Mouse (Mus musculus) intestine, embryonic 14.5 days (tissue): ENCODE data around the gene Myo1g. TPM values are rescaled to one million over a fixed set of nuclear protein-coding genes. Genes with fewer than 3 reads are reported as not detected.

Experiments
- ATAC-seq: fragments of 200-750 bp; cut with Nextera tagmentation; replicated peaks from 2 replicates; pipeline ENCODE4 v1.8.0; 2017; ENCODE audit warnings: low read depth, moderate number of reproducible peaks, moderate TSS enrichment, moderate library complexity; ENCODE audit not compliant: low FRiP score, low TSS enrichment
- DNase-seq: peaks from one replicate; pipeline ENCODE4 v3.0.0-alpha.2; 2018; ENCODE audit warnings: low spot score
- H3K27ac ChIP-seq: fragments of 300-500 bp; sonication (generic); 2 replicates; pipeline ENCODE4 v1.5.1; 2014; ENCODE audit warnings: low read depth, mild to moderate bottlenecking, control low read depth
- H3K27me3 ChIP-seq: fragments of 300-500 bp; sonication (generic); replicated peaks from 2 replicates; pipeline ENCODE4 v1.6.1; 2014; ENCODE audit warnings: low read length, control low read depth; ENCODE audit not compliant: control insufficient read depth, insufficient read depth
- H3K36me3 ChIP-seq: fragments of 300-500 bp; sonication (generic); 2 replicates; pipeline ENCODE4 v1.6.1; 2014; ENCODE audit warnings: low read length, control low read depth; ENCODE audit not compliant: control insufficient read depth, insufficient read depth
- H3K4me1 ChIP-seq: fragments of 300-500 bp; sonication (generic); replicated peaks from 2 replicates; pipeline ENCODE4 v1.6.1; 2014; ENCODE audit warnings: low read length, control low read depth, mixed read lengths; ENCODE audit not compliant: control insufficient read depth, insufficient read depth
- H3K4me2 ChIP-seq: fragments of 300-500 bp; sonication (generic); 2 replicates; pipeline ENCODE4 v1.6.1; 2014; ENCODE audit warnings: low read length
- H3K4me3 ChIP-seq: fragments of 300-500 bp; sonication (generic); 2 replicates; pipeline ENCODE4 v1.5.1; 2014; ENCODE audit warnings: low read depth, low read length, control low read depth, mixed read lengths
- H3K9ac ChIP-seq: fragments of 300-500 bp; sonication (generic); 2 replicates; pipeline ENCODE4 v1.6.1; 2014; ENCODE audit warnings: mild to moderate bottlenecking, low read length
- H3K9me3 ChIP-seq: fragments of 300-500 bp; sonication (generic); 2 replicates; pipeline ENCODE4 v1.6.1; 2016; ENCODE audit warnings: low read length, control low read depth; ENCODE audit not compliant: control insufficient read depth
- WGBS: fragments of 180-500 bp; shearing (Covaris S2); extraction: QIAGEN DNeasy Blood & Tissue Kit; methylation state at CpG from one replicate; pipeline ENCODE4 v1.1.7; 2014; 5-methylcytosine and 5-hydroxymethylcytosine counted together
- polyA plus RNA-seq: library from polyadenylated mRNA; unstranded; fragments of >200 nt; fragmentation: Nextera tagmentation; extraction: Ambion mirVana; gene quantifications from 2 replicates; pipeline ENCODE4 v1.2.1, GENCODE M21; 2014

The Myo1g gene
- polyA plus RNA-seq, 1 experiment from 2014 or later: 1.3 TPM

- Histone ChIP-seq H3K9ac (no peak overlapping the region), H3K27ac (peak overlapping the region; percentile 57; the same call in 1 of the 2 replicates), H3K4me2 (peak overlapping the region; percentile 18; the same call in 1 of the 2 replicates), H3K4me3 (no peak overlapping the region), H3K9me3 (no peaks in the 10 kb centered on the region), H3K4me1 (peaks cover 5% of the 10 kb centered on the region; the same call in 1 of the 2 replicates), H3K27me3 (no peaks in the 10 kb centered on the region), H3K36me3 (0 out of 2 replicates have a peak, but pooled peaks cover 6% of the 10 kb centered on the region)
- ATAC-seq: no peak
- WGBS: 77% methylated on average over 13 of the region's 13 CpGs
- no peak for DNase-seq
Measured at GRCm38 (mm10) chr11:6560655-6561360, 40.0 kb upstream of the Myo1g start.

GRCm38 (mm10) chr11:6559996-6560395 lies 39.2 kb upstream of the Myo1g start:
- no peak overlapping the region for H3K9ac ChIP-seq
- no peaks in the 10 kb centered on the region for H3K27me3 ChIP-seq
- H3K36me3 ChIP-seq: 0 out of 2 replicates have a peak, but pooled peaks cover 6% of the 10 kb centered on the region
- H3K4me3 ChIP-seq: no peak overlapping the region
- H3K4me2 ChIP-seq: no peak overlapping the region
- no peak overlapping the region for H3K27ac ChIP-seq
- peaks cover 5% of the 10 kb centered on the region; the same call in 1 of the 2 replicates for H3K4me1 ChIP-seq
- 86% methylated on average over 2 of the region's 2 CpGs for WGBS
- DNase-seq (no peak), ATAC-seq (no peak)
- H3K9me3 ChIP-seq: no peaks in the 10 kb centered on the region

GRCm38 (mm10) chr11:6558234-6558633 lies 37.5 kb upstream of the Myo1g start:
- H3K4me3 ChIP-seq: no peak overlapping the region
- no peak for DNase-seq
- H3K9ac ChIP-seq: no peak overlapping the region
- H3K36me3 ChIP-seq: 0 out of 2 replicates have a peak, but pooled peaks cover 4% of the 10 kb centered on the region
- ATAC-seq: no peak
- no peak overlapping the region for H3K27ac ChIP-seq
- no peaks in the 10 kb centered on the region for H3K27me3 ChIP-seq
- H3K4me1 ChIP-seq: peaks cover 5% of the 10 kb centered on the region; the same call in 1 of the 2 replicates
- 72% methylated on average over 3 of the region's 3 CpGs for WGBS
- H3K9me3 ChIP-seq: no peaks in the 10 kb centered on the region
- H3K4me2 ChIP-seq: no peak overlapping the region

- no peak for ATAC-seq
Measured at GRCm38 (mm10) chr11:6550201-6550600, 29.4 kb upstream of the Myo1g start.

GRCm38 (mm10) chr11:6549770-6550169 lies 29.0 kb upstream of the Myo1g start:
- H3K4me3 ChIP-seq: no peak overlapping the region
- no peaks in the 10 kb centered on the region for H3K9me3 ChIP-seq
- H3K27ac ChIP-seq: no peak overlapping the region
- peaks cover 10% of the 10 kb centered on the region for H3K4me1 ChIP-seq
- WGBS: 98% methylated on average over 2 of the region's 2 CpGs
- H3K27me3 ChIP-seq: no peaks in the 10 kb centered on the region
- DNase-seq (no peak), ATAC-seq (no peak)
- 0 out of 2 replicates have a peak, but pooled peaks cover 5% of the 10 kb centered on the region for H3K36me3 ChIP-seq
- H3K9ac ChIP-seq: no peak overlapping the region
- no peak overlapping the region for H3K4me2 ChIP-seq

More at GRCm38 (mm10) chr11:6550201-6550600, 29.4 kb upstream of the Myo1g start:
- H3K4me3 ChIP-seq: no peak overlapping the region
- no peaks in the 10 kb centered on the region for H3K9me3 ChIP-seq
- H3K4me1 ChIP-seq: peaks cover 10% of the 10 kb centered on the region
- H3K36me3 ChIP-seq: 0 out of 2 replicates have a peak, but pooled peaks cover 5% of the 10 kb centered on the region
- WGBS: 92% methylated on average over 3 of the region's 3 CpGs
- H3K4me2 ChIP-seq: no peak overlapping the region
- no peaks in the 10 kb centered on the region for H3K27me3 ChIP-seq
- DNase-seq: no peak
- no peak overlapping the region for H3K9ac ChIP-seq
- H3K27ac ChIP-seq: no peak overlapping the region

GRCm38 (mm10) chr11:6547696-6548325 lies 27.0 kb upstream of the Myo1g start:
- DNase-seq (no peak), ATAC-seq (no peak)
- Histone ChIP-seq H3K4me2 (peak overlapping the region; percentile 87), H3K27me3 (no peaks in the 10 kb centered on the region), H3K9me3 (no peaks in the 10 kb centered on the region), H3K9ac (peak overlapping the region; percentile 78), H3K4me1 (peaks cover 10% of the 10 kb centered on the region), H3K4me3 (peak overlapping the region; percentile 88), H3K36me3 (0 out of 2 replicates have a peak, but pooled peaks cover 2% of the 10 kb centered on the region), H3K27ac (peak overlapping the region; percentile 97)
- WGBS: 26% methylated on average over 6 of the region's 6 CpGs

GRCm38 (mm10) chr11:6547037-6547680 lies 26.4 kb upstream of the Myo1g start:
- H3K9ac ChIP-seq: peak overlapping the region; percentile 78
- 0 out of 2 replicates have a peak, but pooled peaks cover 1% of the 10 kb centered on the region for H3K36me3 ChIP-seq
- H3K9me3 ChIP-seq: no peaks in the 10 kb centered on the region
- DNase-seq (no peak), ATAC-seq (peak; percentile 70)
- H3K27ac ChIP-seq: peak overlapping the region; percentile 97
- peaks cover 10% of the 10 kb centered on the region for H3K4me1 ChIP-seq
- WGBS: 1% methylated on average over 27 of the region's 41 CpGs
- peak overlapping the region; percentile 88 for H3K4me3 ChIP-seq
- H3K4me2 ChIP-seq: peak overlapping the region; percentile 87
- H3K27me3 ChIP-seq: no peaks in the 10 kb centered on the region

GRCm38 (mm10) chr11:6546205-6547013 lies 25.6 kb upstream of the Myo1g start, which contains the start of gene Ccm2:
TSS of gene Ccm2 (plus strand) at chr11:6546887.
- WGBS: under 1% methylated on average over 34 of the region's 57 CpGs
- H3K4me1 ChIP-seq: peaks cover 10% of the 10 kb centered on the region
- ATAC-seq (peak; percentile 96), DNase-seq (peak; percentile 99)
- H3K4me3 ChIP-seq: peak within 1 kb of the TSS; percentile 88
- H3K9ac ChIP-seq: peak within 1 kb of the TSS; percentile 78
- no peaks in the 10 kb centered on the region for H3K36me3 ChIP-seq
- peak within 1 kb of the TSS; percentile 97 for H3K27ac ChIP-seq
- H3K4me2 ChIP-seq: peak within 1 kb of the TSS; percentile 87
- no peaks in the 10 kb centered on the region for H3K27me3 ChIP-seq
- H3K9me3 ChIP-seq: no peaks in the 10 kb centered on the region
